Mouse (Mus musculus): ENCODE measurements around the gene Ankrd63.

Ankrd63 gene

GRCm38 (mm10) chr2:118689875-118690274, 13.9 kb downstream of the Ankrd63 start:
- DNase-seq (ENCODE audit: low spot score) = no peak

GRCm38 (mm10) chr2:118687791-118688190, 16.0 kb downstream of the Ankrd63 start:
- no peak for DNase-seq (ENCODE audit: low spot score)

GRCm38 (mm10) chr2:118686693-118687092, 17.1 kb downstream of the Ankrd63 start:
- no peak for DNase-seq (ENCODE audit: low spot score)

DNA sequence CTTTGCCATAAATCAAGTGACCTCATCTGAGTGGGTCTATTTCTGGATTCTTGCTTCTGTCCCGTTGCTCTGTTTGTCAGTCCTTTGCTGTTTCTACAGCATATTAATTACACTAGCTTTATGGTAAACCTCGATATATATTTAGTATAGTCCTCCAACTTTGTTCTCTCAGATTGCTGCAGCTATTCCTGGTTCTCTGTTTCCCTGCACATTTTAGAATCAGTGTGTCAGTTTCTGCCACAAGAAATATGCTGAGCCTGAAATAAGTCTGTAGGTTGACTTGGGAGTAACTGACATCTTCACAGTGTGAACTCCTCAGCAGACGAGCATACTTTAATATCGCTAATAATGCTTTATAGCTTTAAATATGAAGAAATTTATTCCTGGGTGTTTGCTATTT, 18.7 kb downstream of the Ankrd63 start:
- DNase-seq (ENCODE audit: low spot score) = no peak

- no peak for DNase-seq (ENCODE audit: low spot score)
Observed at GRCm38 (mm10) chr2:118682544-118683260, 21.1 kb downstream of the Ankrd63 start.

DNA sequence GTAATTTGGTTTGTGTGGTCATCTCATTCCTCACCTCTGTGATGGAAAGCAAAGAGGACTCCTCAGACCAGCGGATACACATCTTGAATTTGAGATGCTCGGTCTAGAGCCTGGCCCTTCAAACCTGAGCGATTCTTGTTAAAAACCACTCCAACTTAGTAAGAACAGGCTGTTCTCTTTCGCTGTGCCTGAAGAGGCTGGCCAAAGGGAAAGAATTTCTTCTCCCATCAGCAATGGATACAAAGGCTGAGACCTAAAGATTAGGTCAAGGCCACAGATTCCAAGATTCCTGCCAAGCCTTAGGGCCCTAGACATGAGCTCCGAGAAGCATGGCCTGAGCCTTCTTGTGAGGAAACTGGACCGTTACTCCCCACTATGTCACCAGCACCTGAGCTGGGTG, 22.8 kb downstream of the Ankrd63 start:
- no peak for DNase-seq (ENCODE audit: low spot score)

DNA sequence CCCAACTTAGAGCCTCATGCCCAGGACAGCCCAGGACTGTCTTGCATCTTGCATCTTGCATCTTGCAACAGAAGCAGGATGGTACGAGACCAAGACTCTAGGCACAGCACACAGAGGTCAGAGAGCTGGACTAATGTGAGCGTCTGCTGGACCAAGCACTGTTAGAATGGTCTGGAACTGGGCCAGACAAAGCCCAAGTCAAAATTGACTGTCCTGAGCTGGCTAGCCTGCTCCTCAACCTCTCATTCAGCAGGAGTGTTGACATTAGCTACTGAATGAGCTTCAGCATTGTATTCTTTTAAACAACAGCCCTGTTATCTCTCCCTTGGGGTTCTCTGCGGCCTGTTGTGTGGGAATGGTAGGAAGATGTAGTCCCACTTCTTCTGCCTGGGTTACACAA, 24.2 kb downstream of the Ankrd63 start:
- DNase-seq (ENCODE audit: low spot score) = no peak

DNA sequence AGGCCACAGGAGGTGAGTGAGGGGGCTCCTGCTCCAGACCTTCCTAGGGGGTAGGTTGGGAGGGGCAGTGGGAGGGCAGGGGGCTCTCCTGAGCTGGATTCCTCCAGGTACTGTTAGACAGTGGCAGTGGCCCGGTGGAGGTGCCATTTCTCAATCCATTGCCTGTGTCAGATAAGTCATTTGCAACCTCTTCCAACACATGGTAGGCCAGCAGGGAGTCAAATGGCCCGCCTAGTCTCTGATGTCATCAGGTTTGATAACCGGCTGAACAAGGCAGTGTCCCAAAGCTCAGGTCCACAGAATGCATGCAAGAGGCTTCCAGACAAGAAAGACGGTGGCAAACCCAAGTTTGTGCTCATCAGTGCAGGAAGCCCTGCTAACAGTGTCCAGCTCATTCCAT, 25.9 kb downstream of the Ankrd63 start:
- peak; percentile 58 for DNase-seq (ENCODE audit: low spot score)

GRCm38 (mm10) chr2:118676839-118677741, 26.7 kb downstream of the Ankrd63 start:
- no peak for DNase-seq (ENCODE audit: low spot score)

GRCm38 (mm10) chr2:118674500-118674899, 29.3 kb downstream of the Ankrd63 start:
- no peak for DNase-seq (ENCODE audit: low spot score)

DNA sequence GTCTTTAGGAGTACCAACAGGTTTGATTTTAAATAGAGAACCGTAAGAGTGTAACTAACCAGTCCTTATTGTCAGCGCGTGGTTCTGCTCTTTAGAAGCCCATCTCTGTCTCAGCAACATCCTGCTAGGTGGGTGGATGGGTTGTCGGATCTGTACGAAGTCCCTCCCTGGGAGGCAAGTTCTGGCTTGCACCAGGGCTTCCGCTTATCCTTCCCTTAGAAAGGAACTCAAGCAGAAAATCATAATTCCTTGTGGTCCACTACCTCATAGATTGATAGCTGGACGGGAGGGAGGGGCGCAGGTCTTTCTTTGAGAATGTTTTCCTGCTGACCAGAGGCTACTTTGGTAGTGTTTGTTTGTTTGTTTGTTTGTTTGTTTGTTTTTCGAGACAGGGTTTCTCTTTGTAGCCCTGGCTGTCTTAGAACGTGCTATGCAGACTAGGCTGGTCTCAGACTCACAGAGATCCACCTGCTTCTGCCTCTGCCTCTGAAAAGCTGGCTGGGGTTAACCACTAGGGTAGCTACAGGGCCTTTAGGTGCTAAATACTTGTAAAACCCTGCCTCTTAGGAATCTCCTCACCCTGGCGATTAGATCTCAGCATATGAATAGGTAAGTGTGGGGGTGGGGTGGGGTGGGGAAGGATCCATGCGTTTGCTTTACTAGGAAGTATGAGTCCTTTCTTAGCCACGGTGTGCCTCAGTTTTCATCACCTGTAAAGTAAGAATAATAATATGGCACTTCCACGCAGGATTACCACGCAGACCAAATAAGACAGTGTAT, 29.9 kb downstream of the Ankrd63 start:
- no peak for DNase-seq (ENCODE audit: low spot score)

DNA sequence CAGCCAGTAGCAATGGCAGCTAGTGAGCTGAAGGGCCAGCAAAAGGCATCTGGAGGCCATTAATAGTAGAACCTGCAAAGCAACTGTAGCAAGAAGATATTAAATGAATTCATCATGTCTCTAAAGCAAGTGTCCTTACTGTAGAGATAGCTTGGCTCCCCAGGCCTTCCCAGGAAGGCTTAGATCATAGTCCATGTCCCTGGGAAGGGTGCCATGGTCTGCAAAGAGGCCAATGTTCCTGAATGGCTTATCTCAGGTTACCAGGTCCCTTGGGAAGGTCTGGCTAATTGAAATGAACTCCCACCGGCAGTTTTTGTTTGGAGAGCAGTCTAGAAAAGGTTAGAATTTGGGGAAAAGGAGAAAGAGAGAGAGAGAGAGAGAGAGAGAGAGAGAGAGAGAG, 32.0 kb downstream of the Ankrd63 start:
- DNase-seq (ENCODE audit: low spot score) = no peak

DNA sequence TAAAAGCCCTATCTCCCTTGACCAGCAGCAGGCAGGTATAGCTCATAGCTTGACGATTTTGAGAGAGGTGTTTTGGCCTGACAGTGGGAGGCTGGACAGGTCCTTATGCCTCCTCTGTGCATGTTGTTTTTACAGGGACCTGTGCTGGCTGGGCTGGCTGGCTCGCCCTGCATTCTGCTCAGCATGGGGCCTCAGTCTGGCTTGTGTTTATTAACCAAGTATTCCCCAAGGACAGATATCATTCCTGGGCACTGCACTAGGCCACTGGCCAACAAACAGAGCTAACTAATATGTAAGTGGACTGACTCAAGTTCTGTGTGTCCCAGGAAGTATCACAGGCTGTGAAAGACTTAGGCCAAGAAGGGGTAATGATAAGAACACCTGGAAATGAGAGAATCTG, 34.0 kb downstream of the Ankrd63 start:
- no peak for DNase-seq (ENCODE audit: low spot score)

DNA sequence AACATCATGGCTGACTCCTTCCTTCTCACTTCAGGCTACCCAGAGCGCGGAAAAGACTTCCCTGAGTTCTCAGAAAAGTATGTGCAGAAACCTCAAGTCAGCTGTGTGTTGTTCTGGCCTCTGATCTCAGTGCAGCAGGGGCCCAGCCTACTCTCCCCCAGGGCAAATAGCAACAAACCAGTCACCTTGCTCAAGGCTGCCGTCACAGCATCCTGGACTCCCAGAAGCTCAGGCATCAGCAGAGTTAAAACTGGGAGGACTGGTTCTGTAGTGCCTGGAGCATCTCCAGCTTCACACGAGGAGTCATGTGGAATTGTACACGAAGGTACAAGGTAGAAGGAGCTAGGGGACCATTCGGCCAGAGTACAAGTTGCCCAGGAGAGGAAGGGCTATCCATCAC, 34.5 kb downstream of the Ankrd63 start:
- DNase-seq (ENCODE audit: low spot score) = no peak

DNA sequence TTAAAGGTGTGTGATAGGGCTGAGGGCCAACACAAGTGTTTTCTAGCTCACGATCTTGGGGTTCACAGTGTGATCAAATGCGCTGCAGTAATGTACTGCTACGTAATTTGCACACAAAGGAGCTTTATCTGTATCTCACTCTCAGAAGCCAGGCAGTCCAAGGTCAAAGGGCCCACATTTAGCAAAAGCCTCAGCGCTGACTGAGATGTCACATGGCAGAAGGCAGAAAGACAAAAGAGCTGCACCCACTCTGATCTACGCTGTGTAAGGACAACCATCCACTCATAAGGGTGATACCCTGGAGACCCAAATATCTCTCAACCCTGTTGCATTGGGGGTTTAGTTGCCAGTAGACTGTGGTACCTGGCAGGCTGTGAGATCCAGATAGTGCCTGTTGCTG, 36.6 kb downstream of the Ankrd63 start:
- DNase-seq (ENCODE audit: low spot score) = no peak

DNA sequence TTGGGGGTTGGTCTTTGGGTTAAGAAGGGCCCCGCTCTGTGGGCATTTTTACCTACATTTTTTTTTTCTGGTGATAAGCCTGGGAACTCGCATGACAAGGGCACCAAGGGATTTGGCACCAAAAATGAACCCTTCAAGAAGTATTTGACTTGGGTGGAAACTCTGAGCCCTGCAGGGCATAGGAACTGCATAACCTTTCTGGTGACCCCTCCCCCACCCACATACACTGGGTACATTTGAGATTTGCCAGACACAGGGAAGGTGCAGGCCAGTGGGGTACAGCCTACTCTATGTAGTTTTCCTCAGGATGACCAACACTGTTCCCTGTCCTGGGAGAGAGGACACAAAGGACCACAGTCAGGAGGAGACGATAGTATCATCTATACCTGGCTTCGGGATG, 38.1 kb downstream of the Ankrd63 start:
- DNase-seq (ENCODE audit: low spot score) = no peak

DNA sequence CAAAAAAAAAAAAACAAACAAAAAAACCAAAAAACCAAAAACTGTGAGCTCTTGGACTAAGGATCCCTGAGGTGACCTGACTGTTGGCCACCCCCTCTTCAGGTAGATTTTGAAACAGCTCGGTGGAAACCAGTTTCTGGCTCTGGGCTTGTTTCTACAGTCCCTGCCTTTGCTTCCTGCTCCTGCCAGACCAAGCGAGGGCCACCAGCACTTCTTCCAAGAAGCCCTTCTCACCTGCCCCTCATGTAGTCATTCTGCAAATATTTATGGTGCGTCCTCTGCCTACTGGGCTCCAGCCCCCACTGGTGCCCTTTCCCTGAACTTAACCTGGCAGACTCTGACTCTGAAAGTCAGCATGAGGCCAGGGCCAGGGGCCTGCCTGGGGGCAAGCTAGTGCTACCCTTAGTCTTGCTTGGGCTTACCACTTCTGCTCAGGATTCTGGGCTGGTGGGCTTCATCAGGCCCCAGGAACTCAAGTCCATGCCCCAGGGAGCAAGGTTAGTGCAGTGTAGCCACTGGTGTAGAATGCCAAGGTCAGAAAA, 38.7 kb downstream of the Ankrd63 start:
- no peak for DNase-seq (ENCODE audit: low spot score)

- no peak for DNase-seq (ENCODE audit: low spot score)
Observed at GRCm38 (mm10) chr2:118663804-118664766, 39.7 kb downstream of the Ankrd63 start.

DNA sequence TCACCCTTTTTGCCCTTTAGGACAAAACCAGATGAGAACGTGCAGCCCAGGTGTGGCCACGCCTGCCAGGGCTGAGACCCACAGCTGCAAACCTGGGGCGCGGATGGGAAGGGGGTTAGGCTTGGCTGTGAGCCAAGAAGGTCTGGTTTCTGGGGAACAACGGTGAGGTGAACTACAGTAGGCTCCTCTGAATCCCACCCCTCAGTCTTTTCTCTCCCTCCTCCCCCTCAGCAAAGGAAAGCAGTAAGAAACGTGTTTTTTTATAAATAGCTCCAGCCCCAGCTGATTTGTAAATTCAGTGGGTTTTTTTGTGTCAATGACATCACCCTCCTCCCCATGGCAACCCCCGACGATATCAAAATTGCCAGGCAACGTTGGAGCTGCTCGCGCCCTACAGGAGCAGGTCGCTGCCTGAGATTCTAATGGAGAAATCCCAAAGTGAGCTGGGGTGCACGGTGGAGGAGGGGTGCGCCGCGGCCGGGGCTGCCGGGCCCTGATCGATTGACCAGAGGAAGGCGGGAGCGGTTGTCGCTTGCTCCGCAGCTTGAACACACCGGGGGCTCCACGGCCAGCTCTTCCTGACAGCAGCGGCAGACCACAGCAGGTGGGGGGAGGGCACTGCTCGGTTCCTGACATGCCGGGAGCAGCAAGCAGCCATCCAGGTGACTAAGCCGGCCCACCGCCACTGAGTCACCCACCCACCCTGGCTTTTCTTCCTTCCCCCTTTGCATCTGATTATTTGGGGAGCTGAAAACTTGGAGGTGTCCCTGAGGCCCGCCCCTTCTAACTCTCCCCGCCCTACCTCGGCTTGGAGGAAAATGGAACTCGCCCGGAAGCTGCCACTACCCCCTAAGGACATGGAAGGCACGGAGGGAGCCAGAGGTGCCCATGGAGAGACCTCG, 40.6 kb downstream of the Ankrd63 start, which contains the start of gene Pak6:
Pak6 (plus strand) TSS at position 402 of the 902 bp plus-strand sequence.
- peak; percentile 60 for DNase-seq (ENCODE audit: low spot score)

DNA sequence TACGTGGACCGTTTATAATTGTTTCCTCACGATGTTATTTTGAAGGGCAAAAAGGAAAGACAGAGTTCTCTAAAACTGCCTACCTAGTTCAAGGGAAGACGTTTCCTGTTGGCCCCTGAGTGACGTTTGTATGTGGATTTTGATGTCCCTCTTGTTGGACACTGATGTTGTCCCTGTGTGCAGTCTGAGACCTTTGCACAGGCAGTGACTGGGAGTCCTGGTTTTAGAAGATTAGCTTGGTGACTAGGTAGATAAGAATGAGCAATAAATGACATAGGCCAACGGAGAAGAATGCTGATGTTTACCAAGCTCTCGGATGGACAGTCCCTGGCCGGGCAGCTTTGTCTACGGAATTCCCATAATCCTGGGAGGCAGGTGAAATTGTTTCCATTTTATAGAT, 41.9 kb downstream of the Ankrd63 start:
- DNase-seq (ENCODE audit: low spot score) = peak; percentile 54

Data from c-Kit-positive CD71-positive TER-119-positive erythroid progenitor cells, embryonic 14.5 days (primary cell).